Mouse (Mus musculus) frontal cortex, adult 2 months (tissue): ENCODE data around the gene Adamts13. TPM values are rescaled to one million over a fixed set of nuclear protein-coding genes. Genes with fewer than 3 reads are reported as not detected.

Experiments
- DNase-seq, 2 experiments: peaks; one replicate each; pipeline ENCODE4 v3.0.0; 2022; ENCODE audit warnings: low spot score in 1 of 2; ENCODE audit errors: extremely low spot score in 1 of 2
- polyA plus RNA-seq: library from polyadenylated mRNA; depleted of rRNA; stranded (reverse); fragments of >200 nt; gene quantifications from 2 replicates; pipeline ENCODE4 v1.2.3, GENCODE M21; 2012

The Adamts13 gene
- polyA plus RNA-seq, 1 experiment: 3.5 TPM

- no peak for DNase-seq
These were observed 8.4 kb upstream of the Adamts13 start for GRCm38 (mm10) chr2:26964724-26965370.

GRCm38 (mm10) chr2:26967262-26967661 lies 6.0 kb upstream of the Adamts13 start:
- DNase-seq: no peak

GRCm38 (mm10) chr2:26973960-26974359 lies 744 bp downstream of the Adamts13 start:
- DNase-seq: no peak

GRCm38 (mm10) chr2:26980361-26980760 lies 7.1 kb downstream of the Adamts13 start:
- no peak for DNase-seq

- no peak for DNase-seq
These were observed 11.0 kb downstream of the Adamts13 start for GRCm38 (mm10) chr2:26984179-26984578.

- no peak for DNase-seq
These were observed 11.4 kb downstream of the Adamts13 start for GRCm38 (mm10) chr2:26984640-26985039.

GRCm38 (mm10) chr2:26993936-26994335 lies 20.7 kb downstream of the Adamts13 start:
- DNase-seq: no peak

GRCm38 (mm10) chr2:26997498-26997897 lies 24.3 kb downstream of the Adamts13 start:
- DNase-seq: no peak

GRCm38 (mm10) chr2:26997993-26998392 lies 24.8 kb downstream of the Adamts13 start:
- DNase-seq: no peak

- DNase-seq: peak in 1 of 2 experiments; percentile 62
These were observed 33.0 kb downstream of the Adamts13 start for GRCm38 (mm10) chr2:27006255-27006654.

- peak in 1 of 2 experiments; percentile 14 for DNase-seq
These were observed 34.5 kb downstream of the Adamts13 start for GRCm38 (mm10) chr2:27007701-27008100.

GRCm38 (mm10) chr2:27009714-27010244 lies 36.6 kb downstream of the Adamts13 start, which contains the start of gene Cacfd1:
TSS of gene Cacfd1 (plus strand) at chr2:27009926.
- peak in 1 of 2 experiments; percentile 86 for DNase-seq

- DNase-seq: peak in 1 of 2 experiments; percentile 87
These were observed 44.6 kb downstream of the Adamts13 start for GRCm38 (mm10) chr2:27017802-27018201.

- no peak for DNase-seq
These were observed 46.3 kb downstream of the Adamts13 start for GRCm38 (mm10) chr2:27019530-27019929.

- no peak for DNase-seq
These were observed 47.9 kb downstream of the Adamts13 start for GRCm38 (mm10) chr2:27021103-27021502.

- DNase-seq: no peak
These were observed 49.4 kb downstream of the Adamts13 start for GRCm38 (mm10) chr2:27022612-27023011.

- no peak for DNase-seq
These were observed 50.9 kb downstream of the Adamts13 start for GRCm38 (mm10) chr2:27024136-27024535.

GRCm38 (mm10) chr2:27025545-27025944 lies 52.3 kb downstream of the Adamts13 start:
- no peak for DNase-seq

GRCm38 (mm10) chr2:27026332-27026731 lies 53.1 kb downstream of the Adamts13 start:
- no peak for DNase-seq

GRCm38 (mm10) chr2:27026857-27027617 lies 53.8 kb downstream of the Adamts13 start:
- no peak for DNase-seq

GRCm38 (mm10) chr2:27027618-27028436 lies 54.6 kb downstream of the Adamts13 start, which contains the start of gene Slc2a6:
TSS of gene Slc2a6 (minus strand) at chr2:27027998.
- DNase-seq: peak; percentile 83 to 93
